Mouse (Mus musculus) limb, embryonic 15.5 days (tissue): ENCODE measurements at regions not wholly inside any gene's neighbourhood (a gene's known extent, or its start where the extent isn't known, plus 50 kb on each side); places are given as distances from the start of the nearest gene placed in this dataset.

Source experiments
- ATAC-seq: fragments of 200-750 bp; cut with Nextera tagmentation; 2 replicates; pipeline ENCODE4 v1.8.0; 2017; ENCODE audit warnings: low read depth, moderate TSS enrichment; ENCODE audit not compliant: insufficient number of reproducible peaks, low FRiP score, low TSS enrichment
- H3K27ac ChIP-seq: fragments of 300-500 bp; sonication (generic); 2 replicates; pipeline ENCODE4 v1.5.1; 2015; ENCODE audit warnings: moderate library complexity, mild to moderate bottlenecking, inconsistent platforms
- H3K27me3 ChIP-seq: fragments of 300-500 bp; sonication (generic); 2 replicates; pipeline ENCODE4 v1.6.1; 2015; ENCODE audit warnings: inconsistent platforms
- H3K36me3 ChIP-seq: fragments of 300-500 bp; sonication (generic); 2 replicates; pipeline ENCODE4 v1.6.1; 2015; ENCODE audit warnings: inconsistent platforms
- H3K4me1 ChIP-seq: fragments of 300-500 bp; sonication (generic); 2 replicates; pipeline ENCODE4 v1.6.1; 2015; ENCODE audit warnings: inconsistent platforms
- H3K4me2 ChIP-seq: fragments of 300-500 bp; sonication (generic); 2 replicates; pipeline ENCODE4 v1.6.1; 2015; ENCODE audit warnings: mild to moderate bottlenecking, inconsistent platforms
- H3K4me3 ChIP-seq: fragments of 300-500 bp; sonication (generic); 2 replicates; pipeline ENCODE4 v1.5.1; 2015; ENCODE audit warnings: mild to moderate bottlenecking, inconsistent platforms
- H3K9ac ChIP-seq: fragments of 300-500 bp; sonication (generic); 2 replicates; pipeline ENCODE4 v1.6.1; 2015; ENCODE audit warnings: inconsistent platforms
- H3K9me3 ChIP-seq: fragments of 300-500 bp; sonication (generic); 2 replicates; pipeline ENCODE4 v1.6.1; 2016; ENCODE audit warnings: inconsistent platforms
- WGBS: fragments of 180-500 bp; shearing (Covaris S2); methylation state at CpG from one replicate; pipeline ENCODE4 v1.1.7; 2015; 5-methylcytosine and 5-hydroxymethylcytosine counted together

- Histone ChIP-seq H3K9me3 (no peaks in the 10 kb centered on the region), H3K4me2 (no peak overlapping the region), H3K9ac (no peak overlapping the region), H3K4me1 (no peaks in the 10 kb centered on the region), H3K27ac (no peak overlapping the region), H3K36me3 (no peaks in the 10 kb centered on the region), H3K4me3 (no peak overlapping the region), H3K27me3 (no peaks in the 10 kb centered on the region)
- no peak for ATAC-seq
- 90% methylated on average over 10 of the region's 10 CpGs for WGBS
Measured at GRCm38 (mm10) chr17:50421476-50421875, 87.7 kb upstream of the Plcl2 start.

DNA sequence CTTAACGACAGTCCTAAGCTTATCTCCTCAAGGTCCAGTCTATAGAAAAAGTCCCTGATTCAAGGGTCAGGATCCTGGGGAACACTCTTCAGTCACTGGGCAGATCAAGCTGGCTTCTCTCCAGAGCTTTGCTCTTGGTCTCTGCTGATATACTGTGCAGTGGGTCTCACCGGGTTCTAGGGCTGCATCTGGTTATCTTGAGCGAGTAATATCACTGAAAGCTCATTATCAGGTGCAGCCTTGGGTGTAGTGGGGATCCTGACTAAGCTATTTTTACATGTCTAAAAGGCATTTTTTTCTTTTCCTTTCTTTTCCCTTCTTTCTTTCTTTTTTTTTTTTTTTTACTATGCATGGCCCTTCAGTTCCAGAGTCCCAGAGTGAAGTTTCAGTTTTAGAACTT lies 84.1 kb upstream of the Plcl2 start:
- Histone ChIP-seq H3K4me2 (no peak overlapping the region), H3K4me3 (no peak overlapping the region), H3K9ac (no peak overlapping the region), H3K27me3 (no peaks in the 10 kb centered on the region), H3K9me3 (no peaks in the 10 kb centered on the region), H3K27ac (no peak overlapping the region), H3K36me3 (no peaks in the 10 kb centered on the region), H3K4me1 (no peaks in the 10 kb centered on the region)
- WGBS = 93% methylated on average over 3 of the region's 3 CpGs
- ATAC-seq = no peak

DNA sequence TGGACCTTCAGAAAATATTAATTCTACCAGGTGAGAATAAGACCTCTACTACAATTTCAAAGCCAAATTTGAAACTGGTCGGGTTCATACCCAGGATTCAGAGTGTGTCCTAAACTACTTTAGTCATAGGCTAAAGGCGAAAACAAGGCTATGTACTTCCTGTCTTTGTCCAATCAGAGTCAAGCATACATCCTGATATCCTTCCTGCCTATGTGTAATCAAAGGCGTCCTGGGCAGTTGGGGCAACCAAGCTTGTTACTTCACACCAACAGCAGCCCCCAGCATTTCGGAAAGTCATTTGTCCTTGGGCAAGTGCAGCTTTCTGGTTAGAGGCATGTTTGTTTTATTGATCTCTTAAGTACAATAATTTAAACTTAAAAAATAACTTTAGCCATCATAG lies 83.7 kb upstream of the Plcl2 start:
- Histone ChIP-seq H3K27me3 (no peaks in the 10 kb centered on the region), H3K9me3 (no peaks in the 10 kb centered on the region), H3K36me3 (no peaks in the 10 kb centered on the region), H3K4me1 (no peaks in the 10 kb centered on the region), H3K9ac (no peak overlapping the region), H3K4me3 (no peak overlapping the region), H3K27ac (no peak overlapping the region), H3K4me2 (no peak overlapping the region)
- 86% methylated on average over 4 of the region's 4 CpGs for WGBS
- ATAC-seq = no peak

- no peak overlapping the region for H3K9ac ChIP-seq
- ATAC-seq = no peak
- no peak overlapping the region for H3K4me2 ChIP-seq
- no peaks in the 10 kb centered on the region for H3K9me3 ChIP-seq
- no peaks in the 10 kb centered on the region for H3K27me3 ChIP-seq
- H3K36me3 ChIP-seq = no peaks in the 10 kb centered on the region
- 72% methylated on average over 7 of the region's 7 CpGs for WGBS
- no peak overlapping the region for H3K27ac ChIP-seq
- no peak overlapping the region for H3K4me3 ChIP-seq
- no peaks in the 10 kb centered on the region for H3K4me1 ChIP-seq
Measured at GRCm38 (mm10) chr17:50426146-50426545, 83.1 kb upstream of the Plcl2 start.

- WGBS = 28% methylated on average over 10 of the region's 10 CpGs
- no peak overlapping the region for H3K9ac ChIP-seq
- H3K4me2 ChIP-seq = no peak overlapping the region
- no peaks in the 10 kb centered on the region for H3K4me1 ChIP-seq
- no peaks in the 10 kb centered on the region for H3K27me3 ChIP-seq
- ATAC-seq = no peak
- no peaks in the 10 kb centered on the region for H3K9me3 ChIP-seq
- H3K36me3 ChIP-seq = no peaks in the 10 kb centered on the region
- no peak overlapping the region for H3K4me3 ChIP-seq
- H3K27ac ChIP-seq = no peak overlapping the region
Measured at GRCm38 (mm10) chr17:50427331-50428003, 81.7 kb upstream of the Plcl2 start.

DNA sequence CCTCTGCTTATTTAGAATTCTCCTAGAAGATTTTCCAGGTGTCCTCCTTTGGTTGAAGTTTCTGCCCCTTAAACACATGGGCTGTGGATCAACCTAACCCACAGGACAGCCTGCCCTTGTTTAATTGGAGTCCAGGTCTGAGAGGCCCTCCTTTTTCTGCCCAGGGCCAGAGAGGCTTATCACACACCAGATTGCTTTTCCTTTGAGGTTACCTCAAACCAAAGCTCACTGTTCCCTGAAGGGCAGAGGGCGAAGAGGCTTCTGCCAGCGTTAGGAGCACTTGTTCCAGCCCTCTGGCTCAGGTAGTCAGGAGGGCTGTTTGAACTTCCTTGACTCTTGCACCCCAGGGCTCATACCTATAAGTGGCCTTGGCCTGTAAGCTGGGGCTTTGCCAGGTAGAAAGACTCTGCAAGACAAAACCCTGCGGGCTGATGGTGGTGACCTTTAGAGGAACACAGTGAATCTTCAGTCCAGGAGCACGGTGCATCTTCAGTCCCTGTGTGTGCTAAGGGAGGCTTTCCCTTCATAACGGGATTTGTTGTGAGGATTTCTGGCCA lies 81.1 kb upstream of the Plcl2 start:
- no peak for ATAC-seq
- H3K36me3 ChIP-seq = no peaks in the 10 kb centered on the region
- 61% methylated on average over 5 of the region's 5 CpGs for WGBS
- no peak overlapping the region for H3K27ac ChIP-seq
- H3K4me2 ChIP-seq = no peak overlapping the region
- H3K27me3 ChIP-seq = no peaks in the 10 kb centered on the region
- no peaks in the 10 kb centered on the region for H3K9me3 ChIP-seq
- H3K9ac ChIP-seq = no peak overlapping the region
- H3K4me3 ChIP-seq = no peak overlapping the region
- H3K4me1 ChIP-seq = no peaks in the 10 kb centered on the region

DNA sequence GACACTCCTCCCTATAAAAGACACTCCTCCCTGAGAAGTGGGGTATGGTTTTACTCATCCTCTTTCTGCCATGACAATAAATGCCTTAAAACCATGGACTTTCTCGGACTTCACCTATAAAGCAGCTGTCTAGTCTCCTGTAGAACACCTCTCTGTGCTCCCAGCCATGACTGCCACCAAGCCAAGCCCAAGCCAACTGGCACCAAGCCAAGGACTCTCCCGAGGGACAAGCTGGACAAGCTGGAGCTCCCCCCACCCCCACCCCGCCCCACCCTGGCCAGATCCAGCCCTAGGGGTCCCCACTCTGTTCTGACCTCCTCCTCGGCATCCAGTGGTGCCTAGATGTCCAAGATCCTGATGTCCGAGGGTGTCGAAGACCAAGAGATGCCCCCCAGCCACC lies 76.6 kb upstream of the Plcl2 start:
- Histone ChIP-seq H3K27me3 (no peaks in the 10 kb centered on the region), H3K4me3 (no peak overlapping the region), H3K9me3 (no peaks in the 10 kb centered on the region), H3K4me2 (no peak overlapping the region), H3K36me3 (no peaks in the 10 kb centered on the region), H3K4me1 (no peaks in the 10 kb centered on the region), H3K27ac (no peak overlapping the region), H3K9ac (no peak overlapping the region)
- no peak for ATAC-seq
- WGBS = 79% methylated on average over 6 of the region's 6 CpGs

DNA sequence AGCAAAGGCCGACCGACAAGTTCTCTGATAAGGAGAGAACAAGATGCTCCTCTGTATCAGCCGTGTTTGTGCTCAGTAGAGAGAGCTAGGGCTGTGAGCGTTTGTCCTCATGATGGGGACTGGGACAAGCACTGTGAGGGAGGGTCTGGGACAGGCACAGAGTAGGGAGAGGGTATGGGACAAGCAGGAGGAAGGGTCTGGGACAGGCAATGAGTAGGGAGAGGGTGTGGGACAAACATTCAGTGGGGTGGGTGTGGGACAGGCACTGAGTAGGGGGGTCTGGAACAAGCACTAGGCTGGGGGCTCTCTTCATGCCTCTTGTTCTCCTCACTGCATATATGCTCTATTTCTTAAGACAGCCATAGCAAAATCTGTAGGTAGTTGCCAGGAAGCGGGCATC lies 70.2 kb upstream of the Plcl2 start:
- H3K4me3 ChIP-seq = no peak overlapping the region
- H3K27ac ChIP-seq = no peak overlapping the region
- WGBS = 82% methylated on average over 5 of the region's 5 CpGs
- H3K9ac ChIP-seq = no peak overlapping the region
- no peaks in the 10 kb centered on the region for H3K27me3 ChIP-seq
- no peaks in the 10 kb centered on the region for H3K9me3 ChIP-seq
- no peak for ATAC-seq
- no peaks in the 10 kb centered on the region for H3K36me3 ChIP-seq
- H3K4me1 ChIP-seq = peaks cover 13% of the 10 kb centered on the region
- H3K4me2 ChIP-seq = no peak overlapping the region

GRCm38 (mm10) chr17:50439365-50439764 lies 69.8 kb upstream of the Plcl2 start:
- no peak overlapping the region for H3K27ac ChIP-seq
- no peak overlapping the region for H3K4me2 ChIP-seq
- no peak overlapping the region for H3K9ac ChIP-seq
- no peaks in the 10 kb centered on the region for H3K9me3 ChIP-seq
- H3K36me3 ChIP-seq = no peaks in the 10 kb centered on the region
- H3K27me3 ChIP-seq = no peaks in the 10 kb centered on the region
- H3K4me3 ChIP-seq = no peak overlapping the region
- peaks cover 15% of the 10 kb centered on the region for H3K4me1 ChIP-seq
- ATAC-seq = no peak
- 75% methylated on average over 3 of the region's 3 CpGs for WGBS

DNA sequence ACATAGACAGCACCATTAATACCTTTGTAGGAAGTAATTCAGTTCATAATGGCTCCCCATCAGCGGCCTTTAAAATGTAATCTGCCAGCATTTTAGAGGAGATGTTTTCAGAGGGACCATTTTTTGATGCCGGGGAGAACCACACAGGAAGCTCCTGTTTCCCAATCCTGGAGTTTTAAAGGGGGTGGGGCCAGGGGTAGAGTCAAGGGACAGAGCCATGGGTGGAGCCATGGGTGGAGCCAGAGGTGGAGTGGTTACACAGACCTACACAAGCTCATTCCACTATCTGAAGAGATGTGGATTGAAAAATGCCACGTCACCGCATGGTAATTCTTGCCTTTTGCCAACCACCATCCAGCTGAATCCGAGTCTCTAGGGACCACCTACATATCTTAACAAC lies 67.1 kb upstream of the Plcl2 start:
- 86% methylated on average over 5 of the region's 5 CpGs for WGBS
- no peak overlapping the region for H3K4me2 ChIP-seq
- H3K27me3 ChIP-seq = no peaks in the 10 kb centered on the region
- H3K4me3 ChIP-seq = no peak overlapping the region
- peaks cover 16% of the 10 kb centered on the region for H3K4me1 ChIP-seq
- no peak overlapping the region for H3K9ac ChIP-seq
- H3K9me3 ChIP-seq = no peaks in the 10 kb centered on the region
- no peak overlapping the region for H3K27ac ChIP-seq
- no peaks in the 10 kb centered on the region for H3K36me3 ChIP-seq
- ATAC-seq = no peak

DNA sequence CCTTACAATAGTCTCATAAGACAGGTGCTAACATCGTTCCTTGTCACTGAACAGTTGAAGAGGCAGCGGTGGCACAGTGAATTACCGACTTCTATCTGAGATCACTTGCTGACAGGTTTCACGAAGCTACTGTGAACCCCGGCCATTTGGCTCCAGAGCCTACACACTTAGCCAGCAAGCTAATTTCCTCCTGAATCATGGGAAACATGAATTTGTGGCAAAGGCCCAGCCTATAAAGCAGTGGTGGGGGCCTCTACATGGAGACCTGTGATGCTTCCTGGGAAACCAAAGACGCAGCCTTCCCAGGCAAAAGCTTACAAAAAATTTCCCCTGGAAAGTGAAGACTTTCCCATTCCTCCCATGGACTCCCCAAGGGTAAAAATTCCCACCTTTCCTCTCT lies 66.3 kb upstream of the Plcl2 start:
- H3K9ac ChIP-seq = no peak overlapping the region
- WGBS = 64% methylated on average over 6 of the region's 6 CpGs
- H3K9me3 ChIP-seq = no peaks in the 10 kb centered on the region
- 0 out of 2 replicates have a peak, but pooled peaks have one; percentile 54 for ATAC-seq
- no peak overlapping the region for H3K4me3 ChIP-seq
- H3K4me1 ChIP-seq = peaks cover 16% of the 10 kb centered on the region
- H3K27me3 ChIP-seq = no peaks in the 10 kb centered on the region
- peak overlapping the region; percentile 71 for H3K27ac ChIP-seq
- H3K4me2 ChIP-seq = no peak overlapping the region
- H3K36me3 ChIP-seq = no peaks in the 10 kb centered on the region

DNA sequence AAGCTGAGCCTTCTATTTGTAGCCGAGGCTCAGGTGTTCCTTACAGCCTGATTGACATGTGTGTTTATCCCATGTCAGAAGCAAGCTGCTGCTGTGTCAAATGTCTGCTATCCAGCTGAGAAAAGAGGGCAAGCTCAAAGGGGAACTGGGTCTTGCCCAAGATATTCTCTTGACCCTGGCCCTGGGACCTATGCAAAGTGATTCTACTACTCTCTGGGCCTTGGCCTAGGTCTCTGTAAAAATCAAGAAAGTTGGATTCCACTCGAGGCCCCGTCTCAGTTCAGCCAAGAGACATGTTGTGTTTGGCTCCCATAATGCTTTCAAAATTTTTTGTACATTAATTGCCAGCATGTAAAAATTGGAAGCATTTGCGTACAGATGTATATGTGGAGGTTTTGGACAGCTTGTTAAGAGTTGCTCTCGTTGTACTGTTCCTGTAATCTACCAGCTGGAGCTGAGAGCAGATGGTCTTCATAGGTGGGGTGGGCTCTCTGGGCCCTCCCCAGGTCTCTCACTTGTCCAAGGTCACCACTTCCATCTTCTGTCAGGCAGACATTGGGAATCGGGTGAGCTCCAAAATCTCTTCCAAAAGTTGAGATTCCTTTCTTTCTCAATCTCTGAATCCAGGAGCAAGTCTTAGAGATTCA lies 65.7 kb upstream of the Plcl2 start:
- Histone ChIP-seq H3K36me3 (no peaks in the 10 kb centered on the region), H3K9me3 (no peaks in the 10 kb centered on the region), H3K27me3 (no peaks in the 10 kb centered on the region), H3K4me3 (no peak overlapping the region), H3K27ac (peak overlapping the region; percentile 71), H3K9ac (no peak overlapping the region), H3K4me2 (no peak overlapping the region), H3K4me1 (peaks cover 16% of the 10 kb centered on the region)
- 48% methylated on average over 6 of the region's 6 CpGs for WGBS
- ATAC-seq = peak; percentile 65
